Mouse (Mus musculus) G1E (cell line): ENCODE results near the gene Nrxn3. TPM values are rescaled to one million over a fixed set of nuclear protein-coding genes. Genes with fewer than 3 reads are reported as not detected.

ENCODE experiments used
- ATAC-seq: 2 replicates; pipeline ENCODE4 v1.8.0; 2016; ENCODE audit warnings: mild to moderate bottlenecking; ENCODE audit not compliant: insufficient number of reproducible peaks, poor library complexity, low FRiP score, severe bottlenecking; ENCODE audit errors: extremely low read depth
- DNase-seq: peaks from one replicate; pipeline ENCODE4 v3.0.0; 2012; ENCODE audit warnings: low spot score
- H3K27me3 ChIP-seq: 2 replicates; pipeline ENCODE4 v1.6.1; 2012; ENCODE audit warnings: mild to moderate bottlenecking, low read length, inconsistent platforms; ENCODE audit not compliant: insufficient read depth
- H3K36me3 ChIP-seq: replicated peaks from 2 replicates; pipeline ENCODE3; 2012; ENCODE audit warnings: mild to moderate bottlenecking, inconsistent platforms
- H3K4me1 ChIP-seq: 2 replicates; pipeline ENCODE4 v1.6.1; 2012; ENCODE audit warnings: low read depth, low read length, inconsistent platforms, mixed read lengths; ENCODE audit not compliant: insufficient read depth
- H3K4me3 ChIP-seq: 2 replicates; pipeline ENCODE4 v1.5.1; 2012; ENCODE audit warnings: low read depth, mild to moderate bottlenecking, inconsistent platforms, low read length, moderate library complexity, mixed read lengths
- H3K9me3 ChIP-seq: replicated peaks from 2 replicates; pipeline ENCODE4 v1.6.1; 2012; ENCODE audit warnings: inconsistent platforms
- CTCF ChIP-seq: IDR thresholded peaks from 2 replicates; pipeline ENCODE4 v1.5.1; 2012; ENCODE audit warnings: low read depth, low read length, inconsistent platforms, mixed read lengths
- GATA1 ChIP-seq: IDR thresholded peaks from 2 replicates; pipeline ENCODE4 v1.6.1; 2012; ENCODE audit warnings: borderline replicate concordance, low read length, inconsistent platforms, mixed read lengths
- GATA2 ChIP-seq: IDR thresholded peaks from 2 replicates; pipeline ENCODE4 v1.6.1; 2012; ENCODE audit warnings: low read depth, low read length, inconsistent platforms, borderline replicate concordance
- POLR2AphosphoS5 ChIP-seq: IDR thresholded peaks from 2 replicates; pipeline ENCODE4 v1.6.1; 2012; ENCODE audit warnings: low read depth, low read length, inconsistent platforms; ENCODE audit not compliant: insufficient replicate concordance
- TAL1 ChIP-seq: conservative IDR thresholded peaks from 2 replicates; pipeline ENCODE4 v1.6.1; 2012; ENCODE audit warnings: low read depth, low read length, inconsistent platforms, mixed read lengths
- polyA plus RNA-seq: library from polyadenylated mRNA; stranded (reverse); fragments of >175 nt; gene quantifications from 2 replicates; pipeline ENCODE4 v1.2.3, GENCODE M21; 2012
- total RNA-seq, 2 experiments: library from RNA; stranded (forward) in 1 of 2; stranded (reverse) in 1 of 2; fragments of 200-1000 nt in 1 of 2; fragments of >200 nt in 1 of 2; fragmentation: Nextera tagmentation in 1 of 2; gene quantifications; 2 replicates each; pipeline ENCODE4 v1.2.3; 2014 to 2017

Gene Nrxn3
- total and polyA plus RNA-seq, 3 experiments: 0.22 TPM; not detected in 2

GRCm38 (mm10) chr12:89668856-89669255 is 946.2 kb downstream of the Nrxn3 start:
- H3K36me3 ChIP-seq: no peaks in the 10 kb centered on the region
- H3K9me3 ChIP-seq: peaks cover 14% of the 10 kb centered on the region
- H3K4me1 ChIP-seq: no peaks in the 10 kb centered on the region
- no peaks in the 10 kb centered on the region for H3K27me3 ChIP-seq
- H3K4me3 ChIP-seq: no peak overlapping the region
- no peak for TF ChIP-seq GATA1
- no peak for TF ChIP-seq TAL1
- no peak for TF ChIP-seq POLR2AphosphoS5
- no peak for TF ChIP-seq GATA2
- TF ChIP-seq CTCF: no peak
- ATAC-seq (no peak), DNase-seq (no peak)

- H3K36me3 ChIP-seq: no peaks in the 10 kb centered on the region
- TF ChIP-seq GATA1: no peak
- no peak for TF ChIP-seq GATA2
- TF ChIP-seq POLR2AphosphoS5: no peak
- TF ChIP-seq CTCF: no peak
- no peak for TF ChIP-seq TAL1
- H3K27me3 ChIP-seq: no peaks in the 10 kb centered on the region
- H3K4me1 ChIP-seq: no peaks in the 10 kb centered on the region
- DNase-seq: no peak
- ATAC-seq: no peak
- H3K4me3 ChIP-seq: no peak overlapping the region
- H3K9me3 ChIP-seq: peaks cover 8% of the 10 kb centered on the region
Measured at GRCm38 (mm10) chr12:89672819-89673218, 950.1 kb downstream of the Nrxn3 start.

- Histone ChIP-seq H3K4me3 (no peak overlapping the region), H3K36me3 (no peaks in the 10 kb centered on the region), H3K9me3 (peaks cover 5% of the 10 kb centered on the region; the same call in 1 of the 2 replicates), H3K27me3 (no peaks in the 10 kb centered on the region), H3K4me1 (no peaks in the 10 kb centered on the region)
- no peak for ATAC-seq
- no peak for DNase-seq
- TF ChIP-seq TAL1 (no peak), POLR2AphosphoS5 (no peak), GATA2 (no peak), CTCF (no peak), GATA1 (no peak)
Measured at GRCm38 (mm10) chr12:89685633-89686032, 963.0 kb downstream of the Nrxn3 start.

GRCm38 (mm10) chr12:89689086-89689485 is 966.4 kb downstream of the Nrxn3 start:
- Histone ChIP-seq H3K27me3 (no peaks in the 10 kb centered on the region), H3K4me3 (no peak overlapping the region), H3K36me3 (no peaks in the 10 kb centered on the region), H3K4me1 (no peaks in the 10 kb centered on the region), H3K9me3 (peaks cover 10% of the 10 kb centered on the region)
- ATAC-seq (no peak), DNase-seq (no peak)
- TF ChIP-seq POLR2AphosphoS5 (no peak), CTCF (no peak), GATA1 (no peak), TAL1 (no peak), GATA2 (no peak)

- no peaks in the 10 kb centered on the region for H3K36me3 ChIP-seq
- H3K4me1 ChIP-seq: no peaks in the 10 kb centered on the region
- TF ChIP-seq POLR2AphosphoS5 (no peak), TAL1 (no peak), GATA2 (no peak), GATA1 (no peak), CTCF (no peak)
- peaks cover 12% of the 10 kb centered on the region for H3K9me3 ChIP-seq
- H3K4me3 ChIP-seq: no peak overlapping the region
- no peak for DNase-seq
- H3K27me3 ChIP-seq: no peaks in the 10 kb centered on the region
- no peak for ATAC-seq
Measured at GRCm38 (mm10) chr12:89699469-89699868, 976.8 kb downstream of the Nrxn3 start.

GRCm38 (mm10) chr12:89700937-89701458 is 978.3 kb downstream of the Nrxn3 start:
- no peaks in the 10 kb centered on the region for H3K27me3 ChIP-seq
- ATAC-seq (no peak), DNase-seq (no peak)
- no peaks in the 10 kb centered on the region for H3K4me1 ChIP-seq
- H3K9me3 ChIP-seq: peaks cover 12% of the 10 kb centered on the region
- TF ChIP-seq GATA2 (no peak), CTCF (no peak), POLR2AphosphoS5 (no peak), TAL1 (no peak), GATA1 (no peak)
- no peaks in the 10 kb centered on the region for H3K36me3 ChIP-seq
- no peak overlapping the region for H3K4me3 ChIP-seq

- ATAC-seq (no peak), DNase-seq (no peak)
- TF ChIP-seq GATA2 (no peak), CTCF (no peak), POLR2AphosphoS5 (no peak), GATA1 (no peak), TAL1 (no peak)
- no peaks in the 10 kb centered on the region for H3K4me1 ChIP-seq
- no peaks in the 10 kb centered on the region for H3K27me3 ChIP-seq
- no peaks in the 10 kb centered on the region for H3K36me3 ChIP-seq
- H3K4me3 ChIP-seq: no peak overlapping the region
- H3K9me3 ChIP-seq: peaks cover 12% of the 10 kb centered on the region
Measured at GRCm38 (mm10) chr12:89702931-89703330, 980.3 kb downstream of the Nrxn3 start.
